Mouse (Mus musculus): ENCODE data around the gene Fbxw14. TPM values are rescaled to one million over a fixed set of nuclear protein-coding genes. Genes with fewer than 3 reads are reported as not detected.
"Not testable (repeated sequence)": the region's sequence is repeated elsewhere in the genome, so short reads cannot be mapped to it uniquely, and the experiment has no call there.

The Fbxw14 gene
- not detected in 2 replicates for polyA plus RNA-seq (2012; rRNA removed)

DNA sequence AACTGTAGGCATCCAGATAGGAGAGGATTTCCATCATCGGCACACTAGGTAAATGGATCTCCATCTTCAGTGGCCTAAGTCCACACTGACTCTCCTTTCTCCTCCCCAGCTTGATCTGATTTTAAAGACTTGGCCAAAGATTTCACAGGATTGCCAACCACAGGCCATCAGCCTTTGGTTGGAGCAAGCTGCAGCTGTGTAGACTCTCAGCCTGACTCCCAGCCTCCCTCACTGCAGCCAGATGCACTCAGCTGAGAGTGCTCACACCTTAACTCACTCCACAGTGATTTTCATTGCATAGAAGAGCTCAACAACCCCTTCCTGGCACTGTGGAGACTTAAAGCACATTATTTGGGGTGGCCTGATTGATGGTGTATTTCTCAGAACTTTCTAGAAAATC, at the start of gene Fbxw14:
Gene Fbxw14, minus strand, starts transcription at position 101 of the 400 bp plus-strand sequence.
- not testable (repeated sequence) for H3K4me3 ChIP-seq (ENCODE audit: insufficient read depth, low read length); H3K4me1 ChIP-seq (ENCODE audit: control insufficient read depth, insufficient read depth, low read length); H3K27ac ChIP-seq (ENCODE audit: insufficient read depth, low read length)

DNA sequence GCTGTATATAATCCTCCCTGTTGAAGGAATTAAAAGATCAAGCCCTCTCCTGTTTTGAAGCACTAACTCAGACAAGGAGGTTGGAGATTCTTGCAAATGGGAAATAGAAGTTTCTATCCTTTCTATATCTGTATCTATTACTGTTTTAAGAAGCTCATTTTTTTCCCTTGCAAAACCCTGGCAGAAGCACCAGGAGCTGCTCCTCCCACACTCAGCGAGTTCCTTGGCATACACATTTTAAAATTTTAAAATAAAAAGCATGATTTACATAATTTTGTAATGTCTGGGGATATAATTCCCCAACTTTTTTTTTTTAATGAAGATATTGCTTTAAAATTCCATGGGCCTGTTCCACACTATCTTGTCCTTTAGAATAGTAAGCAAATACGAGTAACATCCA, 24.4 kb downstream of the Fbxw14 start:
- no peaks in the 10 kb centered on the region for H3K4me1 ChIP-seq (ENCODE audit: control insufficient read depth, insufficient read depth, low read length)
- H3K27ac ChIP-seq (ENCODE audit: insufficient read depth, low read length), result no peak overlapping the region
- no peak overlapping the region for H3K4me3 ChIP-seq (ENCODE audit: insufficient read depth, low read length)
- TF ChIP-seq CTCF (IDR thresholded peaks at IDR 0.05; ENCODE audit: extremely low read depth, insufficient read depth, low read length) (no peak), POLR2A (IDR thresholded peaks at IDR 0.05; ENCODE audit: extremely low read depth, insufficient read depth, low read length) (no peak)

DNA sequence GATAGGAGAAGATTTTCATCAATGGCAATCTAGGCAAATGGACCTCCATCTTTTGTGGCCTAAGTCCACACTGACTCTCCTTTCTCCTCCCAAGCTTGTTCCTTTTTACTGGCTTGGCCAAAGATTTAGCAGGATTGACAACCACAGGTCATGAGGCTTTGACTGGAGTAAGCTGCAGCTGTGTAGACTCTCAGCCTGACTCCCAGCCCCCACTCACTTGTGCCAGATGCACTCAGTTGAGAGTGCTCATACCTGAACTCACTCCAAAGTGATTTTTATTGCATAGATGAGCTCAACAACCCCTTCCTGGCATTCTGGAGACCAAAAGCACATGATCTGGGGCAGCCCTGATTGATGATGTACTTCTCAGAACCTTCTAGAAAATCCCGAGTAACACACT, 52.8 kb downstream of the Fbxw14 start, which contains the start of gene Fbxw20:
Gene Fbxw20, minus strand, starts transcription at position 101 of the 400 bp plus-strand sequence.
- no peak for TF ChIP-seq CTCF (IDR thresholded peaks at IDR 0.05; ENCODE audit: extremely low read depth, insufficient read depth, low read length)
- H3K27ac ChIP-seq (ENCODE audit: insufficient read depth, low read length), result no peak within 1 kb of the TSS
- H3K4me1 ChIP-seq (ENCODE audit: control insufficient read depth, insufficient read depth, low read length), result no peaks in the 10 kb centered on the region
- H3K4me3 ChIP-seq (ENCODE audit: insufficient read depth, low read length), result no peak within 1 kb of the TSS

Other genes starting within 250 kb of the Fbxw14 start
- 123 and 125 TPM in 2 replicates for gene Shisa5, start 249.1 kb downstream of the Fbxw14 start, polyA plus RNA-seq (2012; rRNA removed)
- 32.4 and 34.2 TPM in 2 replicates for gene Trex1, start 227.9 kb downstream of the Fbxw14 start, polyA plus RNA-seq (2012; rRNA removed)
- 36.4 and 37.1 TPM in 2 replicates for gene Atrip, start 213.6 kb downstream of the Fbxw14 start, polyA plus RNA-seq (2012; rRNA removed)
- gene Ccdc51, start 205.2 kb downstream of the Fbxw14 start, polyA plus RNA-seq (2012; rRNA removed), result 6.2 and 6.3 TPM in 2 replicates
- 206 and 214 TPM in 2 replicates for gene Tma7, start 205.1 kb downstream of the Fbxw14 start, polyA plus RNA-seq (2012; rRNA removed)
- gene Plxnb1, start 192.3 kb downstream of the Fbxw14 start, polyA plus RNA-seq (2012; rRNA removed), result 30.1 and 30.2 TPM in 2 replicates
- gene Fbxw21, start 125.6 kb downstream of the Fbxw14 start, polyA plus RNA-seq (2012; rRNA removed), result not detected in 2 replicates
- gene Fbxw13, start 91.7 kb downstream of the Fbxw14 start, polyA plus RNA-seq (2012; rRNA removed), result not detected in 2 replicates
- not detected in 2 replicates for gene Fbxw20, start 52.9 kb downstream of the Fbxw14 start, polyA plus RNA-seq (2012; rRNA removed)
- gene Fbxw28, start 52.0 kb upstream of the Fbxw14 start, polyA plus RNA-seq (2012; rRNA removed), result not detected in 2 replicates
- gene Fbxw22, start 116.6 kb upstream of the Fbxw14 start, polyA plus RNA-seq (2012; rRNA removed), result not detected in 2 replicates
- gene Fbxw16, start 161.5 kb upstream of the Fbxw14 start, polyA plus RNA-seq (2012; rRNA removed), result not detected in 2 replicates
- gene Fbxw19, start 208.2 kb upstream of the Fbxw14 start, polyA plus RNA-seq (2012; rRNA removed), result not detected in 2 replicates

Data from cortical plate, adult 2 months (tissue).